Mouse (Mus musculus): ENCODE results near the gene Slc2a1.

DNA sequence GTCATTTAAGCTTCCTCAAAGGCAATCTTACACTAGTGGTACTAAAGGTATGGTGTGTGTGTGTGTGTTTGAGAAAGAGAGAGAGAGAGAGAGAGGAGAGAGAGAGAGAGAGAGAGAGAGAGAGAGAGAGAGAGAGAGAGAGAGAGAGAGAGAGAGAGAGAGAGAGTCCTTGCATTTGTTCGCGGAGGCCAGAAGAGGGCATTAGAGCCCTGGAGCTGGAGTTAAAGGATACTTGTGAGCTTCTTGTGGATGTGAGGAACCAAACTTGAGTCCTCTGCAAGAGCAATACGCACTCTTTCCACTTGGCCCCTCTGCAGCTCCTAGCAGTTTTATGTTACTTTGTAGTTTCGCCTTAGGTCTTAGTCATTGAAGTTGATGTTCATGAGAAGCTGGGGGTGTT, 54.5 kb downstream of the Slc2a1 start:
- TF ChIP-seq CTCF (IDR thresholded peaks at IDR 0.05; ENCODE audit: control insufficient read depth, insufficient read depth, low read length), result no peak
- TF ChIP-seq POLR2A (IDR thresholded peaks at IDR 0.05; ENCODE audit: borderline replicate concordance, control insufficient read depth, low read depth, low read length), result no peak
